Mouse (Mus musculus) embryonic facial prominence, embryonic 14.5 days (tissue): Measurements from ENCODE around the gene Tcam1. TPM values are rescaled to one million over a fixed set of nuclear protein-coding genes. Genes with fewer than 3 reads are reported as not detected.
"Not testable (repeated sequence)": the region's sequence is repeated elsewhere in the genome, so short reads cannot be mapped to it uniquely, and the experiment has no call there.

ENCODE experiments used
- ATAC-seq: fragments of 200-750 bp; cut with Nextera tagmentation; 2 replicates; pipeline ENCODE4 v1.8.0; 2017; ENCODE audit warnings: low read depth, moderate number of reproducible peaks, moderate TSS enrichment
- DNase-seq: peaks from one replicate; pipeline ENCODE4 v3.0.0-alpha.2; 2015; ENCODE audit warnings: low spot score
- H3K27ac ChIP-seq: fragments of 300-500 bp; sonication (generic); replicated peaks from 2 replicates; pipeline ENCODE4 v1.5.1; 2014; ENCODE audit warnings: low read depth, mild to moderate bottlenecking, low read length, moderate library complexity
- H3K27me3 ChIP-seq: fragments of 300-500 bp; sonication (generic); replicated peaks from 2 replicates; pipeline ENCODE4 v1.6.1; 2014; ENCODE audit warnings: low read length; ENCODE audit not compliant: control insufficient read depth, insufficient read depth
- H3K36me3 ChIP-seq: fragments of 300-500 bp; sonication (generic); 2 replicates; pipeline ENCODE4 v1.6.1; 2014; ENCODE audit warnings: low read length, mixed read lengths; ENCODE audit not compliant: control insufficient read depth, insufficient read depth
- H3K4me1 ChIP-seq: fragments of 300-500 bp; sonication (generic); 2 replicates; pipeline ENCODE4 v1.6.1; 2014; ENCODE audit warnings: antibody characterized with exemption, low read length; ENCODE audit not compliant: control insufficient read depth, insufficient read depth
- H3K4me2 ChIP-seq: fragments of 300-500 bp; sonication (generic); 2 replicates; pipeline ENCODE4 v1.6.1; 2014; ENCODE audit warnings: low read depth, mild to moderate bottlenecking, low read length, moderate library complexity, mixed read lengths
- H3K4me3 ChIP-seq: fragments of 300-500 bp; sonication (generic); 2 replicates; pipeline ENCODE4 v1.5.1; 2014; ENCODE audit warnings: low read depth, mild to moderate bottlenecking, low read length
- H3K9ac ChIP-seq: fragments of 300-500 bp; sonication (generic); 2 replicates; pipeline ENCODE4 v1.6.1; 2014; ENCODE audit warnings: low read depth, mild to moderate bottlenecking, low read length, moderate library complexity, mixed read lengths
- H3K9me3 ChIP-seq: fragments of 300-500 bp; sonication (generic); 2 replicates; pipeline ENCODE4 v1.6.1; 2016; ENCODE audit warnings: low read length; ENCODE audit not compliant: control insufficient read depth
- WGBS: fragments of 180-500 bp; shearing (Covaris S2); extraction: QIAGEN DNeasy Blood & Tissue Kit; methylation state at CpG from one replicate; pipeline ENCODE4 v1.1.7; 2014; 5-methylcytosine and 5-hydroxymethylcytosine counted together
- polyA plus RNA-seq: library from polyadenylated mRNA; unstranded; fragments of >200 nt; fragmentation: Nextera tagmentation; extraction: Ambion mirVana; gene quantifications from 2 replicates; pipeline ENCODE4 v1.2.1, GENCODE M21; 2014

The Tcam1 gene
- polyA plus RNA-seq: 0.24 and 0.74 TPM in 2 replicates

DNA sequence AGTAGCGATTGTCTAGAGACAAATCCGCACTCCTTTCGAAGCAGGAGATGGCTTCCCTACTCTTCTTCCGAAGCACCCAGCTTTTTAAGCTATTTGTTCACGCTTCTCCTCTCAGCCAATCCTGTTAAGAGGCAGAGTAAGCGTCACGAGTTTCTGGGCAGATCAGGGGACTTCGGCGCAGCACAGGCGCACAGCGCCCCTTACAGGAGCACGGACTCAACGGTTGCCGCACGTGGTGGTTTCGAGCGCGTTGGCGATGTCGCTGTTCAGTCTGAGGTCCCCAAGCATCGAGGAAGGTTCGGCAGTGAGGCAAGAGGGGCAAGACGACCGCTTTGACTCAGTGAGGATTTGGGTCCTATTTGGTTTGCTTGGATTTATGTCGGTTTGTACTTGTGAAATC lies at the start of gene Tcam1:
Gene Tcam1, plus strand, starts transcription at position 219 of the 400 bp plus-strand sequence.
- Histone ChIP-seq H3K9ac (0 out of 2 replicates have a peak within 1 kb of the TSS, but pooled peaks have one; percentile 26), H3K27me3 (no peaks in the 10 kb centered on the region), H3K4me2 (peak within 1 kb of the TSS; percentile 51), H3K4me1 (peaks cover 13% of the 10 kb centered on the region), H3K36me3 (no peaks in the 10 kb centered on the region), H3K4me3 (peak within 1 kb of the TSS; percentile 10), H3K9me3 (no peaks in the 10 kb centered on the region), H3K27ac (peak within 1 kb of the TSS; percentile 53)
- WGBS: 8% methylated on average over 25 of the region's 25 CpGs
- DNase-seq (peak; percentile 96), ATAC-seq (peak; percentile 60; the same call in 1 of the 2 replicates)

DNA sequence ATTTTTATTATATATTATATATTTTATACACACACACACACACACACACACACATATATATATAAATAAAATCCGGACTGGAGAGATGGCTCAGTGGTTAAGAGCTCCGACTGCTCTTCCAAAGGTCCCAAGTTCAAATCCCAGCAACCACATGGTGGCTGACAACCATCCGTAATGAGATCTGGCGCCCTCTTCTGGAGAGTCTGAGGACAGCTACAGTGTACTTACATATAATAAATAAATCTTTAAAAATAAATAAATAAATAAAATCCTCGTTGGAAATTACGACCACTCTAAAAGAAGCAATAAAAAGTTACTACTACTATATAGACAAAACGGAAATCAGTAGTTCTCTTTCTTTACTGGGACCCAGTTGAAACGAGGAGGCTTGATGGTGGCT lies 42.5 kb upstream of the Tcam1 start:
- H3K27me3 ChIP-seq, H3K9ac ChIP-seq, H3K9me3 ChIP-seq, ATAC-seq, H3K4me1 ChIP-seq, H3K4me3 ChIP-seq, H3K27ac ChIP-seq, H3K4me2 ChIP-seq, DNase-seq: not testable (repeated sequence)
- H3K36me3 ChIP-seq: peaks cover 84% of the 10 kb centered on the region
- 82% methylated on average over 8 of the region's 8 CpGs for WGBS

DNA sequence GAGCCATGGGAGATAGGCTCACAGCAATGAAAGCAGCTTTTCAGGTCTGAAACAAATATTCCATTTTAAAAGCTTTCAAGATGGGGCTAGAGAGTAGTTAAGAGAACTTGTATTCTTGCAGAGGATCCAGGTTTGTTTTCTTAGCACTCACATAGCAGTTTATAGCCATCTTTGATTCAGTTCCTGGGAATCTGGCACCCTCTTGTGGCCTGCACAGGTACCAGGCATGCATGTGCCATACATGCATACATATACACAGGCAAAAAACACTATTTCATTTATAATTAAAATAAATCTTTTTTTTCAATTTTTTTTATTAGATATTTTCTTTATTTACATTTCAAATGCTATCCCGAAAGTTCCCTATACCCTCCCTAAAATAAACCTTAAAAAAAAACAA lies 29.6 kb upstream of the Tcam1 start:
- H3K4me3 ChIP-seq: no peak overlapping the region
- H3K36me3 ChIP-seq: peaks cover 99% of the 10 kb centered on the region
- H3K4me2 ChIP-seq: no peak overlapping the region
- no peaks in the 10 kb centered on the region for H3K27me3 ChIP-seq
- H3K27ac ChIP-seq: no peak overlapping the region
- peaks cover 5% of the 10 kb centered on the region; the same call in 1 of the 2 replicates for H3K9me3 ChIP-seq
- H3K4me1 ChIP-seq: no peaks in the 10 kb centered on the region
- no peak for ATAC-seq
- DNase-seq: no peak
- no peak overlapping the region for H3K9ac ChIP-seq
- WGBS: 91% methylated on average over 1 of the region's 1 CpGs

DNA sequence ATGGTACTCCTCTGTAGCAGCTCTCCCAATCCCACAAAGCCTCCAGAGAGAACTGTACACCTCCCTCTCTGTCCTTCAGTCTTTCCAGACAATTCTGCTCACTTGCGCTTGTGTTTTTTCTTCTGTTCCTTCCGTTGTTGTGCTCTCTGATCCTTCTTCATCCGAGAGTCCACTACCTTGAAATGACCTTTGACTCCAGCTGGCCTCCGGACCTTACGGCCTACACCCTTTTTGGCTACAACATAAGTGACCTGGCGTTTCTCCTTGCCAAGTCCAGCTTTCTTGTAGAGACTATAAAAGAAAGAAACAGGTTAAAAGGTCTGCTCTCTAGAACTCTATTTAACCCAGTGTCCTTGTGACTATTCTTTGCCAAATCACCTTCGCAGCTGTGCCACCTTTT lies 27.1 kb upstream of the Tcam1 start:
- Histone ChIP-seq H3K4me3 (no peak overlapping the region), H3K27me3 (no peaks in the 10 kb centered on the region), H3K27ac (no peak overlapping the region), H3K36me3 (peaks cover 99% of the 10 kb centered on the region), H3K4me2 (no peak overlapping the region), H3K9ac (no peak overlapping the region), H3K9me3 (peaks cover 5% of the 10 kb centered on the region; the same call in 1 of the 2 replicates), H3K4me1 (no peaks in the 10 kb centered on the region)
- 87% methylated on average over 7 of the region's 7 CpGs for WGBS
- no peak for ATAC-seq
- DNase-seq: no peak

DNA sequence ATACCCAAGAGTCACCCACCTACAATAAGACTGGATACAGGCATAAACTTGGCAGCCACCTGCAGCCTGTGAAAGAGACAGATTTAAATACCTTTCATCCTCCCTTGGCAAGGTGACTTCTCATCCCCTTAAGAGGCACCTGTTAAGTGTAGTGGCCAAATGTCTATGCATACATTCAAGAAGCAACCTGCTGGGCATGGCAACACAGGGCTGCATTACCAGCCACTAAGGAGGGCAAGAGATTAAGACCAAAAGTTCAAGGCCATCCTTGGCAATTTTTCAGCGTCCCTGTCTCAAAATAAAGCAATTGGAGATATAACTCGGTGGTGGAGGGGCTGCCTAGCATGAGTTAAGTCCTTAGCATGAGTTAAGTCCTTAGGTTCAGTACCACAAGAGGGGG lies 21.7 kb upstream of the Tcam1 start:
- 14% methylated on average over 2 of the region's 2 CpGs for WGBS

DNA sequence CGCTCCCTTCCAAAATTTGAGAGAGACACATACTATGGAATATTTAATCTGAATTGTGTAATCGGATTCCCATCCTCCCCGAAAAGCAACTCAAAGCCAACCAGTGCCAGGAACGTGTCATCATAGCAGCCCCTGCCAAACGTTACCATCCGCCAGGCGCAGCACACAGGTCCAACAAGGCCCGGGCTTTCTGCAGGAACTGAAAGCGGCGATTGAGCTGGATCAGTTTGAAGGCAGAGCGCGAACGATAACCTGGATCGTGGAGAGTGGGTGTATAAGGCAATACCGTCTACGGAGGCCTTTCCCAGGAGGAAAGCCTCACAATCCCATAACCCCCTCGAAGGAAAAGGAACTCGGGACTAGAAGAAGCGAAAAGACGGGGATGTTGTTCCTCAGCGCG lies 21.3 kb upstream of the Tcam1 start:
- peak overlapping the region; percentile 58 for H3K27ac ChIP-seq
- H3K9ac ChIP-seq: peak overlapping the region; percentile 81
- peaks cover 11% of the 10 kb centered on the region for H3K4me1 ChIP-seq
- H3K4me3 ChIP-seq: peak overlapping the region; percentile 80
- DNase-seq (no peak), ATAC-seq (no peak)
- 2% methylated on average over 21 of the region's 22 CpGs for WGBS
- no peaks in the 10 kb centered on the region for H3K9me3 ChIP-seq
- peak overlapping the region; percentile 77 for H3K4me2 ChIP-seq
- no peaks in the 10 kb centered on the region for H3K27me3 ChIP-seq
- H3K36me3 ChIP-seq: peaks cover 65% of the 10 kb centered on the region

More for the DNA sequence above, 21.7 kb upstream of the Tcam1 start:
- no peak for DNase-seq
- peak overlapping the region; percentile 77 for H3K4me2 ChIP-seq
- no peaks in the 10 kb centered on the region for H3K9me3 ChIP-seq
- no peaks in the 10 kb centered on the region for H3K27me3 ChIP-seq
- peak overlapping the region; percentile 81 for H3K9ac ChIP-seq
- ATAC-seq: no peak
- H3K27ac ChIP-seq: no peak overlapping the region
- H3K4me3 ChIP-seq: peak overlapping the region; percentile 80
- H3K36me3 ChIP-seq: peaks cover 70% of the 10 kb centered on the region
- peaks cover 11% of the 10 kb centered on the region for H3K4me1 ChIP-seq

GRCm38 (mm10) chr11:106255685-106256451 lies 20.6 kb upstream of the Tcam1 start, which contains the start of the genes Ftsj3 and Psmc5:
Gene Ftsj3 (minus strand): TSS chr11:106256079.
Gene Psmc5 (plus strand): TSS chr11:106256154.
- H3K4me2 ChIP-seq: peak within 1 kb of the TSS; percentile 77
- under 1% methylated on average over 40 of the region's 42 CpGs for WGBS
- H3K4me3 ChIP-seq: peak within 1 kb of the TSS; percentile 80
- H3K27me3 ChIP-seq: no peaks in the 10 kb centered on the region
- H3K36me3 ChIP-seq: peaks cover 65% of the 10 kb centered on the region
- H3K4me1 ChIP-seq: peaks cover 11% of the 10 kb centered on the region
- peak within 1 kb of the TSS; percentile 81 for H3K9ac ChIP-seq
- no peaks in the 10 kb centered on the region for H3K9me3 ChIP-seq
- ATAC-seq (peak; percentile 95), DNase-seq (peak; percentile 97)
- peak within 1 kb of the TSS; percentile 58 for H3K27ac ChIP-seq

- Histone ChIP-seq H3K27ac (peak overlapping the region; percentile 58; the same call in 1 of the 2 replicates), H3K4me3 (peak overlapping the region; percentile 80), H3K9ac (peak overlapping the region; percentile 81), H3K4me1 (peaks cover 11% of the 10 kb centered on the region), H3K27me3 (no peaks in the 10 kb centered on the region), H3K4me2 (peak overlapping the region; percentile 77), H3K36me3 (peaks cover 65% of the 10 kb centered on the region), H3K9me3 (no peaks in the 10 kb centered on the region)
- WGBS: 67% methylated on average over 5 of the region's 5 CpGs
- ATAC-seq (no peak), DNase-seq (no peak)
Measured at GRCm38 (mm10) chr11:106256775-106257174, 19.7 kb upstream of the Tcam1 start.
